Mouse (Mus musculus) gonadal fat pad, adult 2 months (tissue): ENCODE data around the gene Cldn20. TPM values are rescaled to one million over a fixed set of nuclear protein-coding genes. Genes with fewer than 3 reads are reported as not detected.

ENCODE experiments used
- DNase-seq: peaks from one replicate; pipeline ENCODE4 v3.0.0-alpha.2; 2012; ENCODE audit warnings: low read depth
- polyA plus RNA-seq: library from polyadenylated mRNA; depleted of rRNA; stranded (reverse); fragments of >200 nt; gene quantifications from 2 replicates; pipeline ENCODE4 v1.2.3, GENCODE M21; 2012; rRNA removed

Cldn20 gene
- polyA plus RNA-seq, 1 experiment = 0.26 TPM

DNA sequence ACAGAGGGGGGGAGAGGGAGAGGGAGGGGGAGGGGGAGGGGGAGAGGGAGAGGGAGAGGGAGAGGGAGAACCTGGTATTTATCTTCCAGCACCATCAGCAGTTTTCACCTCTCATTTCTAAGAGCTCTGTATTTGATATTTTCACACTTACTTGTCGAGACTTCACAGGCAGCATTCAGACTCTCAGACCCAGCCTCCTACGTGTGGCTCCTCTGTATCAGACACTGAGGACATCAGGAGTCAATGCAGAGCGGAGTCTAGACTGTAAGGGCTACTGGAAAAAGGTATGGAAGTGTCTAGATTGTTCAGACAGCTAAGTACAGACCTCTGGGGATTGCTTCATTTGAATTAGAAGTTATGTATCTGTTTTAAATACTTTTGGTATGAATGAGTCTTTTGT is 2.8 kb upstream of the Cldn20 start:
- DNase-seq = no peak

GRCm38 (mm10) chr17:3530549-3530948 is 1.8 kb upstream of the Cldn20 start:
- DNase-seq = no peak

GRCm38 (mm10) chr17:3531641-3532040 is 713 bp upstream of the Cldn20 start:
- no peak for DNase-seq

- no peak for DNase-seq
These were observed 1.1 kb downstream of the Cldn20 start for GRCm38 (mm10) chr17:3533425-3533824.

DNA sequence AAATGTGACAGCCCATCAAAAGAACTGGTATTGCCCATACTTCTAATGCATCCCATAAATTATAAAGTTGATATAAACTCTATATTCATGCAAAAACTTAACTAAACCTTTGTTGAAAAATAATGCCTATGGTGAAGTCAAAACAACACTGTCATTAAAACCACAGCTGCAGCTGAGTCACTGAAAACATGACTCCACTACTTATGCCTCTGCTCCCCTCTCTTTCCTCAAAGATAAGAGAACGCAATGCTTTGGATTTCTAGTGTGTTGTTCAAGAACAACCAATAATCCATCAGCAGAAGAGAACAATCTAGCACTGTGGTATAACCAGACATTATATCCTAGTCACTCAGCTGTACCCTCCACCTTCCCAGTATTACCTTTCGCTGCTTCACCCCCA is 8.0 kb downstream of the Cldn20 start:
- no peak for DNase-seq

GRCm38 (mm10) chr17:3541033-3541432 is 8.7 kb downstream of the Cldn20 start:
- DNase-seq = no peak

DNA sequence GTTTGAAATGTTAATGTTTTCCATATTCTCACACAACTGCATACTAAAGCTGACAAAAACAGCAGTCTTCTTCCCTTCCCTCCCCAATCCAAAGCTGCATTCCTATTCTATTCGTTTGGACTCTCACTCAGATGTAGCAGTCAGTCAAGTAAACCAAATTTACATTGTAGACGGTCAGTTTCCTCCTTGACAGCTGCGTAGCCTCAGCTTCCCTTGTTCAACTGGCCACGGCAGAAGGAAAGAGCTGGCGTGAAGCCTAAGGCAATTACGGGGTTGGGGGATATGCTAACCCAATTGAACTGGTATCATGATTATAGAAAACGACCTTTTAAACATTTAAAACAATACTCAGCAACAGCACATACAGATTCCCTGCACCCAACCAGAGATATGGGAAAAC is 15.4 kb downstream of the Cldn20 start:
- DNase-seq = no peak

GRCm38 (mm10) chr17:3556251-3556650 is 23.9 kb downstream of the Cldn20 start:
- DNase-seq = no peak

- peak; percentile 92 for DNase-seq
These were observed 25.3 kb downstream of the Cldn20 start, which contains the start of gene Tfb1m for GRCm38 (mm10) chr17:3557331-3558311. Tfb1m (minus strand) TSS chr17:3557781.

- peak; percentile 36 for DNase-seq
These were observed 26.1 kb downstream of the Cldn20 start for GRCm38 (mm10) chr17:3558356-3558870.

GRCm38 (mm10) chr17:3560534-3560933 is 28.2 kb downstream of the Cldn20 start:
- no peak for DNase-seq

DNA sequence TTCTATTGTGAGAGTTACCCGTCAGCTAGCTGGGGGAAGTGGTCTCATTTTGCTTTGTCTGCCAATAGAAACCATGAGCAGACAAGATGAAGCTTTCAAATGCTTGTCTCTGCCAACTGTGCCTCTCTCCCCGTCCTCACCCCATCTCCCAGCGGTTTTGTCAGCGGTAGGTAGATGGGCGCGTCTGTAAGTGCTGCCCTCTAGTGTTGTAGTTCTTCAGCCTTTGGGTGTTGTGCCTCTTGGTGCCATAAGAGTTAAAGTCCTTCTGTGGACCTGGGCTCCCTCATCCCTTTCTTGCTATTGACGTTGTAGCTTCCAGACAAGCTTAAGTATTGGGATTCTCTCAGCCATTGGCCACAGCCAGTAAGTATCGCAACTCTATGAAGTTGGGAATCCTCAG is 30.1 kb downstream of the Cldn20 start:
- no peak for DNase-seq

DNA sequence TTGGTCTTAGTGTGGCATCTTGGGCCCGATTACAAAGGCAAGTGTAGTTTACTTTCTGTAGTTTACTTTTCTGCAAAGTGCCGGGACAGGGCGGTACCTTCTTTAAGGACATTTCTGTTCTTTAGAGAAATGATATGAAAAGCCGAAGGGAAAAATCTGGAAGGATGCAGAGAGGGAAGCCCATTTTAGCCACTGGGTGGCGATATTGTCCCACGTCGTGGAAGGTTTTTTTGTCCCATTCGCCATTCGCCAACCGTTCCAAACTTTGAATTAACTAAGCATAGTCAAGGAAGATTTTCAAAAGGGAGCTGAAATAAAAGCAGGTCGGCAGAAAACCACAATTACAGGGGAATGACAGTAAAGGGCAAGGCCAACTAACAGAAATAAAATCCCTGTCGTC is 38.5 kb downstream of the Cldn20 start:
- DNase-seq = peak; percentile 10

Other genes with a start within 250 kb of the Cldn20 start
- gene Tiam2, start 206.0 kb upstream of the Cldn20 start, polyA plus RNA-seq = 0.82 and 1.2 TPM in 2 replicates
- gene Tfb1m, start 25.2 kb downstream of the Cldn20 start, polyA plus RNA-seq = 4.5 and 5.0 TPM in 2 replicates
- gene Nox3, start 163.7 kb downstream of the Cldn20 start, polyA plus RNA-seq = not detected in 2 replicates